Mouse (Mus musculus) liver, adult 2 months (tissue): ENCODE measurements around the gene Vars.

ENCODE experiments used
- CTCF ChIP-seq: fragments of 200-500 bp; IDR thresholded peaks from 2 replicates; pipeline ENCODE4 v1.5.1; 2011; ENCODE audit warnings: low read depth, low read length, control low read depth
- POLR2A ChIP-seq: fragments of 200-500 bp; IDR thresholded peaks from 2 replicates; pipeline ENCODE4 v1.6.1; 2011; ENCODE audit warnings: low read length, control low read depth; ENCODE audit not compliant: insufficient read depth; ENCODE audit errors: extremely low read depth

DNA sequence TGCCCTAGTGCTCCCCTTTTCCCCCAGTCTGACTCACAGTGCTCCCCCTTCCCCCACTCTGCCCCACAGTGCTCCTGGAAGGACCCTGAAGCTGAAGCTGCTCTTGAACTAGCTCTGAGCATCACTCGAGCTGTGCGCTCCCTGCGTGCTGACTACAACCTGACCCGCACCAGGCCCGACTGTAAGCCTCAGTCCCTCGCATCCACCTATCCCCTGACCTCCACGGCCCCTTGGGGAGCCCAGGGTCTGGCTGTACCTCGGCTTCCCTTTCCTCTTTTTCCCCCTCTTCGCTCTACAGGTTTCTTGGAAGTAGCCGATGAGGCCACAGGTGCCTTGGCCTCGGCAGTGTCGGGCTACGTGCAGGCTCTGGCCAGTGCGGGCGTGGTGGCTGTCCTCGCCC is 14.5 kb downstream of the Vars start:
- TF ChIP-seq CTCF (no peak), POLR2A (no peak)
